Mouse (Mus musculus) neural tube, postnatal 0 days (tissue): ENCODE data around the gene Vmn1r72. TPM values are rescaled to one million over a fixed set of nuclear protein-coding genes. Genes with fewer than 3 reads are reported as not detected.

Experiments used
- polyA plus RNA-seq: library from polyadenylated mRNA; unstranded; fragments of >200 nt; fragmentation: Nextera tagmentation; extraction: Ambion mirVana; gene quantifications from 2 replicates; pipeline ENCODE4 v1.2.1, GENCODE M21; 2015

The Vmn1r72 gene
- polyA plus RNA-seq = not detected in 2 replicates

GRCm38 (mm10) chr7:11680047-11680446, at the start of gene Vmn1r72:
TSS of gene Vmn1r72 (minus strand) at chr7:11680147.

Other genes with a start within 250 kb of the Vmn1r72 start
- not detected in 2 replicates for gene Zscan4-ps2, start 165.8 kb downstream of the Vmn1r72 start, polyA plus RNA-seq
- not detected in 2 replicates for gene Zscan4-ps3, start 70.8 kb downstream of the Vmn1r72 start, polyA plus RNA-seq
- not detected in 2 replicates for gene Vmn1r73, start 50.1 kb upstream of the Vmn1r72 start, polyA plus RNA-seq
- not detected in 2 replicates for gene Vmn1r74, start 153.8 kb upstream of the Vmn1r72 start, polyA plus RNA-seq
- not detected in 2 replicates for gene Vmn1r75, start 194.5 kb upstream of the Vmn1r72 start, polyA plus RNA-seq